Mouse (Mus musculus) layer of hippocampus, postnatal 10 days (tissue): Measurements from ENCODE around the gene Fgf7. TPM values are rescaled to one million over a fixed set of nuclear protein-coding genes. Genes with fewer than 3 reads are reported as not detected.

Experiments used
- DNase-seq, 2 experiments: peaks; one replicate each; pipeline ENCODE4 v3.0.0; 2021; ENCODE audit warnings: low spot score in 2 of 2
- total RNA-seq, 2 experiments: library from RNA; stranded (reverse); gene quantifications; 2 replicates each; pipeline ENCODE4 v1.2.3; 2021

Fgf7 gene
- total RNA-seq, 2 experiments from 2014 or later = 0.41 to 0.76 TPM

GRCm38 (mm10) chr2:126060595-126060994 is 26.1 kb downstream of the Fgf7 start:
- DNase-seq = no peak

GRCm38 (mm10) chr2:126061037-126061773 is 26.7 kb downstream of the Fgf7 start:
- DNase-seq = no peak

- no peak for DNase-seq
Measured at GRCm38 (mm10) chr2:126062876-126063275, 28.4 kb downstream of the Fgf7 start.

- DNase-seq = no peak
Measured at GRCm38 (mm10) chr2:126064814-126065213, 30.4 kb downstream of the Fgf7 start.

- DNase-seq = no peak
Measured at GRCm38 (mm10) chr2:126065303-126065856, 30.9 kb downstream of the Fgf7 start.

- DNase-seq = no peak
Measured at GRCm38 (mm10) chr2:126069740-126070139, 35.3 kb downstream of the Fgf7 start.

- DNase-seq = no peak
Measured at GRCm38 (mm10) chr2:126073744-126074143, 39.3 kb downstream of the Fgf7 start.

GRCm38 (mm10) chr2:126076506-126076905 is 42.0 kb downstream of the Fgf7 start:
- DNase-seq = no peak

GRCm38 (mm10) chr2:126079086-126079485 is 44.6 kb downstream of the Fgf7 start:
- no peak for DNase-seq

GRCm38 (mm10) chr2:126084326-126084725 is 49.9 kb downstream of the Fgf7 start:
- no peak for DNase-seq

GRCm38 (mm10) chr2:126086187-126086586 is 51.7 kb downstream of the Fgf7 start:
- DNase-seq = no peak

- no peak for DNase-seq
Measured at GRCm38 (mm10) chr2:126090432-126090831, 56.0 kb downstream of the Fgf7 start.

- DNase-seq = no peak
Measured at GRCm38 (mm10) chr2:126094616-126095015, 60.2 kb downstream of the Fgf7 start.

Other genes starting within 250 kb of the Fgf7 start
- 10 to 100 TPM; 26.9 to 27.1 TPM for gene Galk2, start 175.5 kb upstream of the Fgf7 start, total RNA-seq
- gene Cops2, start 175.5 kb upstream of the Fgf7 start, total RNA-seq = 100 to 1,000 TPM; 106 to 124 TPM
- gene Fam227b, start 117.3 kb downstream of the Fgf7 start, total RNA-seq = under 1 TPM; 0.20 to 0.30 TPM
- gene Dtwd1, start 117.5 kb downstream of the Fgf7 start, total RNA-seq = 10 to 100 TPM; 13.1 to 13.3 TPM
- gene Gm17555, start 180.4 kb downstream of the Fgf7 start, total RNA-seq = not detected